Mouse (Mus musculus) forebrain, embryonic 11.5 days (tissue): ENCODE data around the gene Ptpn9. TPM values are rescaled to one million over a fixed set of nuclear protein-coding genes. Genes with fewer than 3 reads are reported as not detected.

ENCODE experiments used
- ATAC-seq: fragments of 200-750 bp; cut with Nextera tagmentation; replicated peaks from 2 replicates; pipeline ENCODE4 v1.8.0; 2017; ENCODE audit warnings: moderate TSS enrichment; ENCODE audit not compliant: low FRiP score
- DNase-seq: peaks from one replicate; pipeline ENCODE4 v3.0.0-alpha.2; 2017; ENCODE audit warnings: low spot score
- H3K27ac ChIP-seq: fragments of 300-500 bp; sonication (generic); 2 replicates; pipeline ENCODE4 v1.5.1; 2014; ENCODE audit warnings: low read depth, low read length
- H3K27me3 ChIP-seq: fragments of 300-500 bp; sonication (generic); 2 replicates; pipeline ENCODE4 v1.6.1; 2014; ENCODE audit warnings: mild to moderate bottlenecking, low read length, mixed read lengths; ENCODE audit not compliant: control insufficient read depth, insufficient read depth
- H3K36me3 ChIP-seq: fragments of 300-500 bp; sonication (generic); 2 replicates; pipeline ENCODE4 v1.6.1; 2014; ENCODE audit warnings: mild to moderate bottlenecking, low read length, moderate library complexity, mixed read lengths; ENCODE audit not compliant: control insufficient read depth, insufficient read depth
- H3K4me1 ChIP-seq: fragments of 300-500 bp; sonication (generic); replicated peaks from 2 replicates; pipeline ENCODE4 v1.6.1; 2014; ENCODE audit warnings: low read length, mixed read lengths; ENCODE audit not compliant: control insufficient read depth, insufficient read depth
- H3K4me2 ChIP-seq: fragments of 300-500 bp; sonication (generic); 2 replicates; pipeline ENCODE4 v1.6.1; 2014; ENCODE audit warnings: low read depth, mild to moderate bottlenecking, low read length, moderate library complexity, mixed read lengths; ENCODE audit not compliant: severe bottlenecking
- H3K4me3 ChIP-seq: fragments of 300-500 bp; sonication (generic); 2 replicates; pipeline ENCODE4 v1.5.1; 2014; ENCODE audit warnings: low read depth, low read length
- H3K9ac ChIP-seq: fragments of 300-500 bp; sonication (generic); 2 replicates; pipeline ENCODE4 v1.6.1; 2014; ENCODE audit warnings: low read length
- H3K9me3 ChIP-seq: fragments of 300-500 bp; sonication (generic); 2 replicates; pipeline ENCODE4 v1.6.1; 2016; ENCODE audit warnings: low read length, mixed read lengths; ENCODE audit not compliant: control insufficient read depth
- WGBS: fragments of 180-500 bp; shearing (Covaris S2); extraction: QIAGEN DNeasy Blood & Tissue Kit; methylation state at CpG from one replicate; pipeline ENCODE4 v1.1.7; 2014; 5-methylcytosine and 5-hydroxymethylcytosine counted together
- polyA plus RNA-seq: library from polyadenylated mRNA; unstranded; fragments of >200 nt; fragmentation: Nextera tagmentation; extraction: Ambion mirVana; gene quantifications from 2 replicates; pipeline ENCODE4 v1.2.1, GENCODE M21; 2014

Ptpn9 gene
- polyA plus RNA-seq, 1 experiment from 2014 or later = 31.8 TPM

DNA sequence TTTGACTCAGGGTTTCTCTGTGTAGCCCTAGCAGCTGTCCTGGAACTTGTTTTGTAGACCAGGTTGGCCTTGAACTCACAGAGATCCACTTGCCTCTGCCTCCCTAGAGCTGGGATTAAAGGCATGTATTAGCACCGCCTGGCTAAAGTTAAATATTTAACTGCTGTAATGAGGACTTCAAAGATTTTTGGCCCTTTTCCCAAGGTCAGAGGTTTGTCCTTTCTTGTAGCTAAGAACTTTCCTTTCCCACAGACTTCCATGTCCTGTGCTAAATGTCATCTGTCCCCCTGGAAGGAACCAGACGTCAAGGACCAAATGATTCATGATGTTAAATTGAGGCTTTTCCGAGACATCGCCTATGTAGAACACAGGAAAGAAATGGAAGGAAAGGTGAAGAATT lies 8.3 kb downstream of the Ptpn9 start:
- WGBS = 89% methylated on average over 4 of the region's 4 CpGs
- H3K9ac ChIP-seq = no peak overlapping the region
- no peaks in the 10 kb centered on the region for H3K9me3 ChIP-seq
- H3K4me3 ChIP-seq = no peak overlapping the region
- H3K4me2 ChIP-seq = no peak overlapping the region
- H3K36me3 ChIP-seq = no peaks in the 10 kb centered on the region
- H3K27ac ChIP-seq = no peak overlapping the region
- H3K27me3 ChIP-seq = no peaks in the 10 kb centered on the region
- no peaks in the 10 kb centered on the region for H3K4me1 ChIP-seq
- no peak for ATAC-seq
- no peak for DNase-seq

DNA sequence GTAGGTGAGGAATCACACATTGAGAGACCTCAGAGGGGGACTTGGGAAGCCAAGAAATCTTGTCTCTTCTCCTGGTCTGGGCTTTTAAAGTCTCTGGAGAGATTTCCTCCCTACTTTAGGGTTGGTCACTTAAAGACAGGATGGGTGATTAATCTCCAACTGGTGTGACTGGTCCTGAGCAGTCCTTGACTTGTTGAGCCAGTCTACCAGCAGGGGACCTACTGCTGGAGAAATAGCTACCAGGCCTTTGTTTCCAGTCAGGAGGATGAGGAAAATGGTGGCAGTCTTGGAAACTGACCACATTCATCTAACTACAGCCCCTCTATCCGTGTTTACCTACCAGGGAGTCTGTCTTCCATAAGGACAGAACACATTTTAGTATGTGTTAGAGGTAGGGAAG lies 17.7 kb downstream of the Ptpn9 start:
- H3K4me1 ChIP-seq = no peaks in the 10 kb centered on the region
- no peak overlapping the region for H3K4me2 ChIP-seq
- no peaks in the 10 kb centered on the region for H3K27me3 ChIP-seq
- 85% methylated on average over 1 of the region's 1 CpGs for WGBS
- peaks cover 2% of the 10 kb centered on the region; the same call in 1 of the 2 replicates for H3K9me3 ChIP-seq
- no peak overlapping the region for H3K27ac ChIP-seq
- no peak overlapping the region for H3K4me3 ChIP-seq
- ATAC-seq = no peak
- H3K9ac ChIP-seq = no peak overlapping the region
- H3K36me3 ChIP-seq = no peaks in the 10 kb centered on the region; the same call in 1 of the 2 replicates
- DNase-seq = no peak

DNA sequence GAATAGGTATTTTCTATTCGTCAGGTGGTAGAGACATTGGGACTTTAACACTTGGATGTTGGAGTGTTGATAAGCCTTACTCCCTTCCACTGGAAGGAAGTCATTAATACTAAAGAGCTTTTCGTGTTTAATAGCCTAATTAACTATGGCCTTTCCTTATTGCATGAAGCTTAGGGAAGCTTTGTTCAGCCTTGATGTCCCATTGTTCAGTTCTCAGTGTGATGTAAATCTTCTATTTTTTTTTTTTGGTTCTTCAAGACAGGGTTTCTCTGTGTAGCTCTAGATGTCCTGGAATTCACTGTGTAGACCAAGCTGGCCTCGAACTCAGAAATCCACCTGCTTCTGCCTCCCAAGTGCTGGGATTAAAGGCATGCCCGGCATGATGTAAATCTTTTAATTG lies 18.2 kb downstream of the Ptpn9 start:
- H3K4me3 ChIP-seq = no peak overlapping the region
- no peak for ATAC-seq
- H3K36me3 ChIP-seq = no peaks in the 10 kb centered on the region; the same call in 1 of the 2 replicates
- H3K27me3 ChIP-seq = no peaks in the 10 kb centered on the region
- peaks cover 2% of the 10 kb centered on the region; the same call in 1 of the 2 replicates for H3K9me3 ChIP-seq
- no peak overlapping the region for H3K9ac ChIP-seq
- DNase-seq = no peak
- H3K4me1 ChIP-seq = no peaks in the 10 kb centered on the region
- no peak overlapping the region for H3K27ac ChIP-seq
- no peak overlapping the region for H3K4me2 ChIP-seq
- 83% methylated on average over 4 of the region's 4 CpGs for WGBS

DNA sequence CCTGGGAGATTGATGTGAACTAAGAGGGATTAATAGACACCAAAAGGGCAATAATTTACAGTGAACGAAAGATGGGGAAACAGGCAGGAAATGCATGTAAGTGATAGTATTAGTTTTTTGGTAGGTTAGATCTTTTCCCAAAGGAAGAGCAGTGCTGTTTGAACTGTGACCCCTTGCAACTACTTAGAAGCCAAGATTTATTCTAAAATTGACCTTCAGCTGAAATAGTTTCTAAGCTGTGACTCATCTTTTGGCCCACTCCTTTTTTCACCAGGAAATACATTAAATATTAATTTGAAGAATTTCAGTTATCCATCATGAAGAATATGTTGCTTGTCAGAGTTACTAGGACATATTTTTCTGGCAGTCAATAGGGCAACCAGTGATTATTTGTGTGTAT lies 19.0 kb downstream of the Ptpn9 start:
- H3K27me3 ChIP-seq = no peaks in the 10 kb centered on the region
- H3K4me2 ChIP-seq = no peak overlapping the region
- H3K36me3 ChIP-seq = no peaks in the 10 kb centered on the region; the same call in 1 of the 2 replicates
- no peak overlapping the region for H3K9ac ChIP-seq
- 94% methylated on average over 1 of the region's 1 CpGs for WGBS
- no peak overlapping the region for H3K27ac ChIP-seq
- ATAC-seq (no peak), DNase-seq (no peak)
- no peak overlapping the region for H3K4me3 ChIP-seq
- no peaks in the 10 kb centered on the region for H3K4me1 ChIP-seq
- H3K9me3 ChIP-seq = peaks cover 2% of the 10 kb centered on the region; the same call in 1 of the 2 replicates

DNA sequence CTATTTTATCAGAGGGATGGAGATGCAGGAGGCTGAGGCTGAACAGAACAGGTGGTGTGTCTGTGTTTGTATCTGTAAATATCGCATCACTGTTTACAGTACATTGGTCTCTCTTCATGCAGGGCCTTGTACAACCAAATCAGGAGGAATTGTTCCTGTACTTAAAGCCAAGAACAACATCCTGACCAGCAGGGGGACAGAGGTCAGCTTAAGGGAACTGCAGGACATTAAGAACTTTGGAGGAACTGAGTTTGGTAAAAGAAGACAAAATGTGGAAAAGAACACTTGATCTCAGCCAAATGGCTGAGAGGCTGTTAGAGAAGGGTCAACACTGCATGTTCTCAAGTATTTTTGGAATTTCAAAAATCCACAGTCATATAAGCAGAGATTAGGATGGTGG lies 20.0 kb downstream of the Ptpn9 start:
- H3K27ac ChIP-seq = no peak overlapping the region
- H3K4me3 ChIP-seq = no peak overlapping the region
- ATAC-seq (no peak), DNase-seq (no peak)
- 97% methylated on average over 1 of the region's 1 CpGs for WGBS
- no peak overlapping the region for H3K9ac ChIP-seq
- no peak overlapping the region for H3K4me2 ChIP-seq
- H3K4me1 ChIP-seq = no peaks in the 10 kb centered on the region
- H3K36me3 ChIP-seq = no peaks in the 10 kb centered on the region; the same call in 1 of the 2 replicates
- no peaks in the 10 kb centered on the region for H3K27me3 ChIP-seq
- H3K9me3 ChIP-seq = peaks cover 2% of the 10 kb centered on the region; the same call in 1 of the 2 replicates

DNA sequence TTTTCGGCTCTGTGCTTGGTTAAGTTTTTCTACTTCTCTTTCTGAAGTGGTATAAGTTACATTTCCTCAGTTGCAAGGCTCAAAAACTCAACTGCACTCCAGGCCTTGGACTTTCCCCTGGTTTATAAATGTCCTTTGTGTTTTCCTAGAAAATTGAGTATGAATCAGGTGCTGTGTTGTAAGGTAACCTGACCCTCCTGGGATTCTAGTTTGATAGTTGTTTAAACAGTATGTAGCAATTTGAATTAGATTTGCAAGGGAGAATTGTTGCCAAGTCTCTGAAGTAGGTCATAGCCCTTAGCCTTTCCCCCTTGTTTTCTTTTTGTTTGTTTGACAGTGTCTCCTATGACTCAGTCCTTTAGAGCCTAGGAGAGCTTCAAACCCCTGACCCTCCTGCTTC lies 22.9 kb downstream of the Ptpn9 start:
- Histone ChIP-seq H3K4me1 (no peaks in the 10 kb centered on the region), H3K36me3 (no peaks in the 10 kb centered on the region; the same call in 1 of the 2 replicates), H3K4me2 (no peak overlapping the region), H3K9me3 (peaks cover 2% of the 10 kb centered on the region; the same call in 1 of the 2 replicates), H3K27me3 (no peaks in the 10 kb centered on the region), H3K9ac (no peak overlapping the region), H3K27ac (no peak overlapping the region), H3K4me3 (no peak overlapping the region)
- no peak for DNase-seq
- 83% methylated on average over 1 of the region's 1 CpGs for WGBS
- ATAC-seq = no peak

DNA sequence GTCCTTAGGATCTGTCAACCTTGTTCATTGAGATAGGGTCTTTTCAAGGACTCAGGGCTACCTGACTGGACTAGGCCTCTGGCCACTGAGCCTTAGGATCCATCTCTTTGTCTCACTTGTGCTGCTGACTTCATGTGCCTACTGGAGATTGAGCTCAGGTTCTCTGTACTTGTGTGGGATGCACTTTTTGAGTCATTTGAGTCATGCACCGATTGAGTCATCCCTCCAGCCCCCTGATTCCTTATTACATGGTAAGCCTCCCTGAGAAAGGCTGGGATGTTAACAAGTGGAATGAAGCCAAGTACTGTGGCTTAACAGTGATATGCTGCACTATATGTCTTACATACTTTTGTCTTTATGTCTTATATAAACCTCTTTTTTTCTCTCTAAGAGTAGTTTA lies 37.0 kb downstream of the Ptpn9 start:
- DNase-seq (no peak), ATAC-seq (no peak)
- H3K27me3 ChIP-seq = no peaks in the 10 kb centered on the region
- no peak overlapping the region for H3K4me2 ChIP-seq
- H3K4me1 ChIP-seq = no peaks in the 10 kb centered on the region
- WGBS = 92% methylated on average over 1 of the region's 1 CpGs
- H3K9ac ChIP-seq = no peak overlapping the region
- no peaks in the 10 kb centered on the region for H3K9me3 ChIP-seq
- H3K27ac ChIP-seq = no peak overlapping the region
- no peak overlapping the region for H3K4me3 ChIP-seq
- peaks cover 8% of the 10 kb centered on the region for H3K36me3 ChIP-seq

DNA sequence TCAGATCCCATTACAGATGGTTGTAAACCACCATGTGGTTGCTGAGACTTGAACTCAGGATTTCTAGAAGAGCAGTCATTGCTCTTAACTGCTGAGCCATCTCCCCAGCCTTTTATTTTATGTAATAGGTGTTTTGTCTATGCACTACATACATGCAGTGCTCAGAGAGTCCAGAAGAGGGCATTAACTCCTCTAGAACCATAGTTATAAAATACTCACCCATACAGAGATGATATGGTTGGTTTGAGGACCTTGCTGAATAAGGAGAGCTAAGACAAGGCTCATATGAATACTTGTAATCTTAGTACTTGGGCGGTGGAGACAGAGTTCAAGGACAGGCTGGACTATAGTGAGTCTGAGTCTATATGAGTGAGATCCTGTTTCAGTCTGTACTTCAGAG lies 61.5 kb downstream of the Ptpn9 start:
- WGBS = 97% methylated on average over 1 of the region's 1 CpGs
- Histone ChIP-seq H3K4me2 (no peak overlapping the region), H3K36me3 (no peaks in the 10 kb centered on the region; the same call in 1 of the 2 replicates), H3K27ac (no peak overlapping the region), H3K9ac (no peak overlapping the region), H3K9me3 (no peaks in the 10 kb centered on the region), H3K27me3 (no peaks in the 10 kb centered on the region), H3K4me3 (no peak overlapping the region), H3K4me1 (no peaks in the 10 kb centered on the region)
- ATAC-seq (no peak), DNase-seq (no peak)

DNA sequence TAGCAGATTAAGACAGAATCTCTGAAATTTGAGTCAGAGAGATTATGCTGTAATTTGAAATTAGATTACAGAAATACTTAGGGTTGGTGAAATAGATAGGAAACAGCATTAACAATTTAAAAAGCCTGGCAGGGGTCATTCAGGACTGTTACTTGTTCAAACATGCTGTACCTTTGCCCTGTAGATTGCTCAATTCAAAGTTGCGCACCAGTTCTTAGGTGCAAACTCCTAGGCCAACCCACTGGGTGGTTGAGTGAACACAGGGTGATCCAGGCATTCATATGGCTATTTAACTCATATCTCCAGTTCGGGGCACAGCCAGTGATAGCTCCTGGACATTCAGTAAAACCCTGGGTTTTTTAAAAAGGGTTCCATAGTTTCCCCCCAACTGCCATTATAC lies 69.4 kb downstream of the Ptpn9 start:
- 97% methylated on average over 2 of the region's 2 CpGs for whole genome bisulfite sequencing
- Histone ChIP-seq H3K9me3 (no peaks in the 10 kb centered on the region), H3K4me3 (no peak overlapping the region), H3K4me1 (no peaks in the 10 kb centered on the region), H3K36me3 (no peaks in the 10 kb centered on the region; the same call in 1 of the 2 replicates), H3K4me2 (no peak overlapping the region), H3K27ac (no peak overlapping the region), H3K27me3 (no peaks in the 10 kb centered on the region), H3K9ac (no peak overlapping the region)
- DNase-seq = no peak
- no peak for ATAC-seq
